Mouse (Mus musculus) bone marrow, adult 2 months (tissue): ENCODE results near the gene Ube2g1.

Experiments
- CTCF ChIP-seq: fragments of 200-500 bp; IDR thresholded peaks from 2 replicates; pipeline ENCODE4 v1.5.1; 2011; ENCODE audit warnings: low read length, control low read depth; ENCODE audit not compliant: control insufficient read depth, insufficient read depth
- POLR2A ChIP-seq: fragments of 200-500 bp; IDR thresholded peaks from 2 replicates; pipeline ENCODE4 v1.6.1; 2011; ENCODE audit warnings: low read depth, mild to moderate bottlenecking, control low read depth, low read length, borderline replicate concordance; ENCODE audit not compliant: control insufficient read depth

DNA sequence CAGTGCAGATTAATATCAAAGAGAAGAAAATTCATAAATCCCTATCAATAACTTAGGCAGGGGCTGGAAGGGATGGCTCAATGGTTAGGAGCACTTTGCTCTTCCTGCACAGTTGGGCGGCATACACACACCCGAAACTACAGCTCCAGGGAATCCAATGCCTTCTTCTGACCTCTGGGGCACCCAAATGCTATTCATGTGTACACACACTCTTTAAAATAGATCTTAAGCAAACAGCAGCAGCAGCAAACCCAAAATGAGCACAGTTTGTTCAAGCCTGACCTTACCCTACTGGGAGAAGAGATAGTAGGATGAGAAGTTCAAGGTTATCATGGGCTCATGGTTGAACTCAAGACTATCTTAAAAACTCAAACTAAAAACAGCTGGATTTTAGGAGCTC, 24.0 kb upstream of the Ube2g1 start:
- TF ChIP-seq CTCF (no peak), POLR2A (no peak)
